Mouse (Mus musculus) left cerebral cortex, adult 8-10 months (tissue): ENCODE measurements at regions not wholly inside any gene's neighbourhood (a gene's known extent, or its start where the extent isn't known, plus 50 kb on each side); places are given as distances from the start of the nearest gene placed in this dataset.
"Not testable (repeated sequence)": the region's sequence is repeated elsewhere in the genome, so short reads cannot be mapped to it uniquely, and the experiment has no call there.

Experiments used
- DNase-seq, 2 experiments: peaks; one replicate each; pipeline ENCODE4 v3.0.0; 2022; ENCODE audit warnings: low spot score in 2 of 2

- peak in 1 of 2 experiments; percentile 39 for DNase-seq
Measured at GRCm38 (mm10) chr6:81815248-81815961, 108.1 kb upstream of the Gcfc2 start.

GRCm38 (mm10) chr6:81815962-81816338 lies 107.5 kb upstream of the Gcfc2 start:
- DNase-seq = peak in 1 of 2 experiments; percentile 29

GRCm38 (mm10) chr6:81817050-81817827 lies 106.2 kb upstream of the Gcfc2 start:
- DNase-seq = peak; percentile 59 to 62

- no peak for DNase-seq
Measured at GRCm38 (mm10) chr6:81818573-81818972, 104.9 kb upstream of the Gcfc2 start.

GRCm38 (mm10) chr6:81820078-81820477 lies 103.4 kb upstream of the Gcfc2 start:
- DNase-seq = no peak

- DNase-seq = no peak
Measured at GRCm38 (mm10) chr6:81839474-81840153, 83.9 kb upstream of the Gcfc2 start.

GRCm38 (mm10) chr6:81868207-81868606 lies 55.3 kb upstream of the Gcfc2 start:
- DNase-seq = not testable (repeated sequence)
